Mouse (Mus musculus) liver, adult 2 months (tissue): ENCODE results near the gene Bcar3.

Experiments used
- CTCF ChIP-seq: fragments of 200-500 bp; IDR thresholded peaks from 2 replicates; pipeline ENCODE4 v1.5.1; 2011; ENCODE audit warnings: low read depth, low read length, control low read depth
- POLR2A ChIP-seq: fragments of 200-500 bp; IDR thresholded peaks from 2 replicates; pipeline ENCODE4 v1.6.1; 2011; ENCODE audit warnings: low read length, control low read depth; ENCODE audit not compliant: insufficient read depth; ENCODE audit errors: extremely low read depth

- TF ChIP-seq POLR2A = no peak
- TF ChIP-seq CTCF = no peak
Measured at GRCm38 (mm10) chr3:122291828-122292227, 2.1 kb upstream of the Bcar3 start.
